Mouse (Mus musculus) lung, embryonic 14.5 days (tissue): ENCODE results near the gene Dnah6. TPM values are rescaled to one million over a fixed set of nuclear protein-coding genes. Genes with fewer than 3 reads are reported as not detected.

Experiments
- ATAC-seq: fragments of 200-750 bp; cut with Nextera tagmentation; 2 replicates; pipeline ENCODE4 v1.8.0; 2017; ENCODE audit warnings: mild to moderate bottlenecking, moderate TSS enrichment, moderate library complexity; ENCODE audit not compliant: insufficient read depth
- DNase-seq: peaks from one replicate; pipeline ENCODE4 v3.0.0-alpha.2; 2015
- H3K27ac ChIP-seq: fragments of 300-500 bp; sonication (generic); 2 replicates; pipeline ENCODE4 v1.5.1; 2014; ENCODE audit warnings: low read depth, mild to moderate bottlenecking, moderate library complexity
- H3K27me3 ChIP-seq: fragments of 300-500 bp; sonication (generic); 2 replicates; pipeline ENCODE4 v1.6.1; 2014; ENCODE audit warnings: low read length, control low read depth; ENCODE audit not compliant: insufficient read depth
- H3K36me3 ChIP-seq: fragments of 300-500 bp; sonication (generic); 2 replicates; pipeline ENCODE4 v1.6.1; 2014; ENCODE audit warnings: control low read depth; ENCODE audit not compliant: insufficient read depth
- H3K4me1 ChIP-seq: fragments of 300-500 bp; sonication (generic); 2 replicates; pipeline ENCODE4 v1.6.1; 2014; ENCODE audit warnings: antibody characterized with exemption, control low read depth; ENCODE audit not compliant: insufficient read depth
- H3K4me2 ChIP-seq: fragments of 300-500 bp; sonication (generic); 2 replicates; pipeline ENCODE4 v1.6.1; 2014; ENCODE audit warnings: mild to moderate bottlenecking
- H3K4me3 ChIP-seq: fragments of 300-500 bp; sonication (generic); 2 replicates; pipeline ENCODE4 v1.5.1; 2014; ENCODE audit warnings: low read depth, low read length
- H3K9ac ChIP-seq: fragments of 300-500 bp; sonication (generic); 2 replicates; pipeline ENCODE4 v1.6.1; 2014
- H3K9me3 ChIP-seq: fragments of 300-500 bp; sonication (generic); 2 replicates; pipeline ENCODE4 v1.6.1; 2016; ENCODE audit warnings: low read depth, low read length, control low read depth
- CTCF ChIP-seq: IDR thresholded peaks from 2 replicates; pipeline ENCODE4 v1.5.1; 2016; ENCODE audit warnings: antibody characterized with exemption, low read depth
- WGBS: fragments of 180-500 bp; shearing (Covaris S2); extraction: QIAGEN DNeasy Blood & Tissue Kit; methylation state at CpG from one replicate; pipeline ENCODE4 v1.1.7; 2014; 5-methylcytosine and 5-hydroxymethylcytosine counted together
- polyA plus RNA-seq: library from polyadenylated mRNA; unstranded; fragments of >200 nt; fragmentation: Nextera tagmentation; extraction: Ambion mirVana; gene quantifications from 2 replicates; pipeline ENCODE4 v1.2.1, GENCODE M21; 2014

Gene Dnah6
- polyA plus RNA-seq, 1 experiment from 2014 or later: 0.14 TPM

- WGBS: 86% methylated on average over 7 of the region's 7 CpGs
- DNase-seq: no peak
- ATAC-seq: no peak
Observed at GRCm38 (mm10) chr6:73059596-73060121, 161.8 kb downstream of the Dnah6 start.

GRCm38 (mm10) chr6:73059162-73059561 is 162.3 kb downstream of the Dnah6 start:
- Histone ChIP-seq H3K27ac (no peak overlapping the region), H3K27me3 (no peaks in the 10 kb centered on the region), H3K36me3 (no peaks in the 10 kb centered on the region), H3K9ac (no peak overlapping the region), H3K9me3 (peaks cover 8% of the 10 kb centered on the region; the same call in 1 of the 2 replicates), H3K4me3 (no peak overlapping the region), H3K4me2 (no peak overlapping the region), H3K4me1 (no peaks in the 10 kb centered on the region)
- no peak for DNase-seq
- WGBS: 90% methylated on average over 4 of the region's 4 CpGs
- no peak for TF ChIP-seq CTCF
- no peak for ATAC-seq

More at GRCm38 (mm10) chr6:73059596-73060121, 161.8 kb downstream of the Dnah6 start:
- H3K9me3 ChIP-seq: peaks cover 8% of the 10 kb centered on the region; the same call in 1 of the 2 replicates
- no peak overlapping the region for H3K4me2 ChIP-seq
- no peak overlapping the region for H3K4me3 ChIP-seq
- H3K27me3 ChIP-seq: no peaks in the 10 kb centered on the region
- no peak overlapping the region for H3K9ac ChIP-seq
- no peak for TF ChIP-seq CTCF
- H3K27ac ChIP-seq: no peak overlapping the region
- H3K36me3 ChIP-seq: no peaks in the 10 kb centered on the region
- H3K4me1 ChIP-seq: no peaks in the 10 kb centered on the region

GRCm38 (mm10) chr6:73055347-73055746 is 166.1 kb downstream of the Dnah6 start:
- DNase-seq (no peak), ATAC-seq (no peak)
- H3K36me3 ChIP-seq: no peaks in the 10 kb centered on the region
- WGBS: 79% methylated on average over 6 of the region's 6 CpGs
- H3K4me3 ChIP-seq: no peak overlapping the region
- no peak overlapping the region for H3K9ac ChIP-seq
- no peak overlapping the region for H3K27ac ChIP-seq
- no peak overlapping the region for H3K4me2 ChIP-seq
- H3K4me1 ChIP-seq: no peaks in the 10 kb centered on the region
- H3K27me3 ChIP-seq: no peaks in the 10 kb centered on the region
- H3K9me3 ChIP-seq: peaks cover 8% of the 10 kb centered on the region; the same call in 1 of the 2 replicates
- TF ChIP-seq CTCF: no peak

GRCm38 (mm10) chr6:73054807-73055206 is 166.6 kb downstream of the Dnah6 start:
- no peak for ATAC-seq
- Histone ChIP-seq H3K36me3 (no peaks in the 10 kb centered on the region), H3K4me2 (no peak overlapping the region)

GRCm38 (mm10) chr6:73053526-73053925 is 167.9 kb downstream of the Dnah6 start:
- Histone ChIP-seq H3K27ac (no peak overlapping the region), H3K4me3 (no peak overlapping the region), H3K4me1 (no peaks in the 10 kb centered on the region), H3K9me3 (peaks cover 8% of the 10 kb centered on the region; the same call in 1 of the 2 replicates), H3K27me3 (no peaks in the 10 kb centered on the region), H3K9ac (no peak overlapping the region), H3K36me3 (no peaks in the 10 kb centered on the region), H3K4me2 (no peak overlapping the region)
- WGBS: 92% methylated on average over 9 of the region's 9 CpGs
- DNase-seq (no peak), ATAC-seq (no peak)
- TF ChIP-seq CTCF: no peak

More at GRCm38 (mm10) chr6:73054807-73055206, 166.6 kb downstream of the Dnah6 start:
- no peak for DNase-seq
- H3K9ac ChIP-seq: no peak overlapping the region
- no peak overlapping the region for H3K4me3 ChIP-seq
- no peak for TF ChIP-seq CTCF
- H3K27me3 ChIP-seq: no peaks in the 10 kb centered on the region
- no peak overlapping the region for H3K27ac ChIP-seq
- no peaks in the 10 kb centered on the region for H3K4me1 ChIP-seq
- 56% methylated on average over 6 of the region's 6 CpGs for WGBS
- peaks cover 8% of the 10 kb centered on the region; the same call in 1 of the 2 replicates for H3K9me3 ChIP-seq

- Histone ChIP-seq H3K4me3 (no peak overlapping the region), H3K4me2 (no peak overlapping the region), H3K36me3 (no peaks in the 10 kb centered on the region), H3K9me3 (no peaks in the 10 kb centered on the region), H3K27me3 (no peaks in the 10 kb centered on the region), H3K9ac (no peak overlapping the region), H3K27ac (no peak overlapping the region), H3K4me1 (no peaks in the 10 kb centered on the region)
- 65% methylated on average over 7 of the region's 7 CpGs for WGBS
- ATAC-seq (no peak), DNase-seq (no peak)
- no peak for TF ChIP-seq CTCF
Observed at GRCm38 (mm10) chr6:73047259-73047658, 174.2 kb downstream of the Dnah6 start.

- 79% methylated on average over 3 of the region's 3 CpGs for WGBS
- no peaks in the 10 kb centered on the region for H3K36me3 ChIP-seq
- no peaks in the 10 kb centered on the region for H3K27me3 ChIP-seq
- no peaks in the 10 kb centered on the region for H3K4me1 ChIP-seq
- no peak for DNase-seq
- ATAC-seq: no peak
- H3K27ac ChIP-seq: no peak overlapping the region
- no peak overlapping the region for H3K4me2 ChIP-seq
- no peak overlapping the region for H3K4me3 ChIP-seq
- H3K9me3 ChIP-seq: no peaks in the 10 kb centered on the region
- TF ChIP-seq CTCF: no peak
- H3K9ac ChIP-seq: no peak overlapping the region
Observed at GRCm38 (mm10) chr6:73045944-73046343, 175.5 kb downstream of the Dnah6 start.

GRCm38 (mm10) chr6:73042278-73042677 is 179.2 kb downstream of the Dnah6 start:
- Histone ChIP-seq H3K27ac (no peak overlapping the region), H3K4me3 (no peak overlapping the region), H3K27me3 (no peaks in the 10 kb centered on the region), H3K4me2 (no peak overlapping the region), H3K9me3 (no peaks in the 10 kb centered on the region), H3K36me3 (no peaks in the 10 kb centered on the region), H3K4me1 (no peaks in the 10 kb centered on the region), H3K9ac (no peak overlapping the region)
- 64% methylated on average over 6 of the region's 6 CpGs for WGBS
- ATAC-seq: no peak
- TF ChIP-seq CTCF: no peak
- DNase-seq: no peak
